Mouse (Mus musculus): ENCODE results near the gene Cyp4f18. TPM values are rescaled to one million over a fixed set of nuclear protein-coding genes. Genes with fewer than 3 reads are reported as not detected.
"Not testable (repeated sequence)": the region's sequence is repeated elsewhere in the genome, so short reads cannot be mapped to it uniquely, and the experiment has no call there.

Gene Cyp4f18
- not detected for total RNA-seq (2021)
- long read RNA-seq, experiment 1 = 0 reads
- long read RNA-seq, experiment 2 = 0 reads

DNA sequence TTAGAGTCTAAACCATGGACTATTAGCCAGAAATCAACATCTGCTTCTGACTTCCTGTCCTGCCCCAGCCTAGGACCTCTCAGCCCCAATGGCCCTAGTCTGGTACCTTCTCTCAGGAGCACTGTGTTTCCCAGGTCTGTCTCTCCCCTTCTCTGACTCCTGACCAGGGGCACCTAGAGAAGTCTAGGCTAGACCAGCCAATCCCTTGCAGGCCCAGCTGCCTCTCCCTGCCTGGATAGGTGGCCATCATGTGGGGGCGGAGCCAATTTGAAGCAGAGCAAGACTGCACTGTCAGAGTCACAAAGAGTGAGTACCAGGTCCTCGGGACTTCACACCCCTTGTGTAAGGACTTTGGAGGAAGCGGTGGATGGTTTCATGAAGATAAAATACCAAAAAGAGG, at the start of gene Cyp4f18:
TSS of gene Cyp4f18 (minus strand) at position 154 of the 400 bp plus-strand sequence.
- DNase-seq (ENCODE audit: low spot score in 2 of 2) = no peak

- not testable (repeated sequence) for DNase-seq (ENCODE audit: low spot score in 2 of 2)
These were observed 48.2 kb upstream of the Cyp4f18 start for GRCm38 (mm10) chr8:72057643-72058042.

DNA sequence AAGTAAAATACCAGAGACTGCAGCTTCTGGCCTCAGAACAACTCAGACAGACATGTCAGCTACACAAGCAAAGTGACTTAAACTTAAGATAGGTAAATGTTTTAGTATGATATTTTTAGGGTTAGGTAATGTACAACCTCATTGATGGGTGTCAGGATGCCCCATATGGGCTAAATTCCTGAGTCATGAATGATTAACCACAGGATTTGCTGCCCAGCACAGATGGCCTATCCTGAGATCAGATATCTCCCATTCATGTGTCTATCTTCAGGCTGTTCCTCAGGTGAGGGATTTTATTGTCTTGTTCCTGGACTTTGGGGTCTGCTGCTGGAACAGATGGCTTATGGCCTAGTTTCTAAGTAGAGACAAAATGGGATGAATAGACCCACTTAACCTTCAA, 45.2 kb upstream of the Cyp4f18 start:
- not testable (repeated sequence) for DNase-seq (ENCODE audit: low spot score in 2 of 2)

DNA sequence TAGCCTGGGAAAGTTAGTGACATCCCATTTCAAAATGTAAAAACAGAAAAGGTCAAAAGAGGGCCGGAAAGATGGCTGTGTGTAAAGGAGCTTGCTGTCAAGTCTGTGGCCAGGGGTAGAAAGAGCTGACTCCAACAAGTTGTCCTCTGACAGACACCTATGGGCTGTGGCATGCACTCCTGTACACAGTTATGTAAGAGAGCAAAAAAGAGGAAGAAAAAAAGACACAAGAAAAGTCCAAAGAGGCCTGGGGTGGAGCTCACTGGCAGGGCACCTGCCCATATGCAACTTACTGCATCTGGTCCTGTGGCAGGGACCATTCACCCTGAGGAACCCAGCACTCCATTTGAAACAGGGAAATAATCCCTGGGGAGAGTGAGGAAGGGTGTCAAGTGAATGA, 33.1 kb upstream of the Cyp4f18 start:
- no peak for DNase-seq (ENCODE audit: low spot score in 2 of 2)

DNA sequence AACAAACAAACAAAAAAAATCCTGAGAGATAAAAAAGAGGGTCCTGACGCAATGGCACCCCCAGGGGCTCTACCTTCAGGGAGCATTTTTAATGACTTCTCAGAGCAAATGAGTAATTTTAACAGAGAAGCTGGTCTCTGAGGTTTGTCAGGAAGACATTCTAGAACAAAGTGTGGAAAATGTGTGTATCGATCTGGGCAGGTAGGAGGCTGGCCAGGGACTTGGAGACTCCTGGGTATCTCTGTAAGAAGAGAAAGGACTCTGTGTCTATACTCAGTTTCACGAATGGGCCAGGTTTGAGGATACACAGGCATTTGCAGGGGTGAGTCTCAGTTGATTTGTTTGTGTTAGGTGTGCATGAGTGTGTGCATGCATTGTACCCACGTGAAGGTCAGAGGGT, 31.5 kb upstream of the Cyp4f18 start, which contains the start of gene Olfr372:
TSS of gene Olfr372 (plus strand) at position 301 of the 400 bp plus-strand sequence.
- not testable (repeated sequence) for DNase-seq (ENCODE audit: low spot score in 2 of 2)

- peak; percentile 48 to 62 for DNase-seq (ENCODE audit: low spot score in 2 of 2)
These were observed 23.5 kb upstream of the Cyp4f18 start for GRCm38 (mm10) chr8:72032926-72033325.

GRCm38 (mm10) chr8:72024886-72025285, 15.5 kb upstream of the Cyp4f18 start:
- peak; percentile 31 to 52 for DNase-seq (ENCODE audit: low spot score in 2 of 2)

DNA sequence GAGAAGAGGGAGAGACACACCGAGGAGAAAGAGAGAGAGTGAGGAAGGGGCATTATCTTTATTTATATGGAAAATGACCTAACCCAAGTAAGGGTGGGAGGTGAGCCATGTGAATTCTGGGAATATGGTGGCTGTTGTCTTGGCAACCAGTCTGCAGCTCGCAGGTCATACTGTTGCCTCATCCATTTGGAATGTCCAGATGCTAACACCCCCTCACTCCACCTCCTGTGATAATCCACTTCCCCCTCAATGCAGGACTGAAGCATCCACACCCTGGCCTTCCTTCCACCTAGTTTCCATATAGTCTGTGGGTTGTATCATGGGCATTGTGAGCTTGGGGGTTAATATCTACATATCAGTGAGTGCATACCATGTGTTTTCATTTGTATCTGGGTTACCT, 10.4 kb upstream of the Cyp4f18 start:
- no peak for DNase-seq (ENCODE audit: low spot score in 2 of 2)

GRCm38 (mm10) chr8:72019022-72019421, 9.6 kb upstream of the Cyp4f18 start:
- DNase-seq (ENCODE audit: low spot score in 2 of 2) = not testable (repeated sequence)

- DNase-seq (ENCODE audit: low spot score in 2 of 2) = peak in 1 of 2 experiments; percentile 9
These were observed 8.7 kb upstream of the Cyp4f18 start for GRCm38 (mm10) chr8:72018141-72018540.

- not testable (repeated sequence) for DNase-seq (ENCODE audit: low spot score in 2 of 2)
These were observed 7.9 kb upstream of the Cyp4f18 start for GRCm38 (mm10) chr8:72017339-72017738.

DNA sequence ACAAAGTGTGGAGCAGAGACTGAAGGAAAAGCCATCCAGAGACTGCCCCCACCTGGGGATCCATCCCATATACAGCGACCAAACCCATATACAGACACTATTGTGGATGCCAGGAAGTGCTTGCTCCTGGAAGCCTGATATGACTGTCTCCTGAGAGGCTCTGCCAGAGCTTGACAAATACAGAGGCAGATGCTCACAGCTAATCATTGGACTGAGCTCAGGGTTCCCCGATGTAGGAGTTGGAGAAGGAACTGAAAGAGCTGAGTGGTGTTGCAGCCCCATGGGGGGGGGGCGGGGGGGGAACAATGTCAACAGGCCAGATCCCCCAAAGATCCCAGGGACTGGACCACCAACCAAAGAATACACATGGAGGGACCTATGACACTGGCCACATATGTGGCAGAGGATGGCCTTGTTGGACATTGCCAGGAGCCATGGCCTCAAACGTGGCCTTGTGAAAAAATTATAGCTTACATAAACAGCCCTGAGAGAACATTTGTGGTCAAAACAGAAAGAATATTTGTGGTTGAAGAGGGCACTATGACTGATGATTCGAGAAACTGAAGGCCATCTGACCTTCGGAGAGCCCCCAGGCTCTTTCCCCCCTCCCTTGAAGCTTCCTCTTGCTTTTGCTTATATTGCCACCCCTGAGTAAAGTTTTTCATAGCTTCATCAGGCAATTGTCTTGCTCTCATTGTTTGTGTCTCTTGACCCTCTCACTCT, 4.2 kb upstream of the Cyp4f18 start:
- not testable (repeated sequence) for DNase-seq (ENCODE audit: low spot score in 2 of 2)

DNA sequence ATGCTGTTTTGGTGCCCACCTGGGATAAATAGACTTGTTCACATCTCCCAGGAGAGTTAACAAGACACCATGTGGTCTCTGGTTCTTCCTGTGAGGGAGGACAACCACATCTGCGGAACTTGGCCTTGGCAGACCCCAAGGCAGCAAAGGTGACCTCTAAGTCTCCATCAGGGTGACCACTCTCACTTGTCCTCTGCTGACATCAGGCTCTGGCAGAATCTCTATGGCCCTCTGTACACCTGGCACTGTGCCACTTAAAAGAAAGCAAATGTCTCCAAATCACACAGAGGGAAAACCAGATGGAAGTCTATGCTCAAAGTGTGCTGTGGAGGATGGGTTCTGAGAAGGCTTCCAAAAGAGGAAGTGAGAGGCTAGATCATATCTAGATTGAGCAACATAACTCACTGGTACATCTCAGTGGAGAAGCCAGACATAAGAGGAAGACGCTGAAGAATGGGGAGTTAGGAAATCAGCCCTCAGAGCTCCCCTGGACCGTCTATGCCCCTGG, 1.2 kb downstream of the Cyp4f18 start:
- DNase-seq (ENCODE audit: low spot score in 2 of 2) = no peak

DNA sequence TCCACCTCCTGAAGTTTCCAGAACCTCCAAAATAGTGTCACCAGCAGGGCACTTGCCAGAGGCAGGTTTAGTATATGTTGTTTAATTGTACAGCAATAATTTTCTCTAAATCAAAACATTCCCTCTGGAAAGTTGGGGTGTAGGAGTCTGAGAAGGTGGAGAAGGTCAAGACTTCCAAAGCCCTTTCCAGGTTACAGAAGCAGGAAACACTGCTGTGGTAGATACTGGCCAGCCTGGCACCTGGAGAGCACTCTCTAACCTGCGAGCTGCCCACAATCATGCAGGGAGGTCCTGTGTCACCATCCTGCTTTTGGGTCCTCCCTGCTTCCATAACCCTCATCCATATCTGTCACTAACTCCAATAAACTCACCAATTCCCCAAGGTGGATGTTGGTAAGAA, 2.7 kb downstream of the Cyp4f18 start:
- no peak for DNase-seq (ENCODE audit: low spot score in 2 of 2)

DNA sequence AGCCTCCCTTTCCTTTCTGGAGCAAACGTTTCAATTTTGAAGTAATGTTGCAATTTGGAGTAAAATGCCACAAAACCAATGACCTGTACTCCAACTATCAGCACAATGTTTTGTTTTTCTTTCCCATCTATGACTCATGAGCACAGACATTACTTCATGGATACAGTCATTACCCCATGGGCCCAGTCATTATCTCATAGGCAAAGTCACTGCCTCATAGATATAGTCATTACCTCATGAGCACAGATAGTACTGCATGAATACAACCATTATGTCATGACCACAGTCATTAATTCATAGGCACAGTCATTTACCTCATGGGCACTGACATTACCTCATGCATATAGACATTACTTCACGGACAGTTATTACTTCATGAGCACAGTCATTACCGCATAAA, 3.5 kb downstream of the Cyp4f18 start:
- no peak for DNase-seq (ENCODE audit: low spot score in 2 of 2)

- DNase-seq (ENCODE audit: low spot score in 2 of 2) = no peak
These were observed 6.5 kb downstream of the Cyp4f18 start for GRCm38 (mm10) chr8:72002942-72003341.

DNA sequence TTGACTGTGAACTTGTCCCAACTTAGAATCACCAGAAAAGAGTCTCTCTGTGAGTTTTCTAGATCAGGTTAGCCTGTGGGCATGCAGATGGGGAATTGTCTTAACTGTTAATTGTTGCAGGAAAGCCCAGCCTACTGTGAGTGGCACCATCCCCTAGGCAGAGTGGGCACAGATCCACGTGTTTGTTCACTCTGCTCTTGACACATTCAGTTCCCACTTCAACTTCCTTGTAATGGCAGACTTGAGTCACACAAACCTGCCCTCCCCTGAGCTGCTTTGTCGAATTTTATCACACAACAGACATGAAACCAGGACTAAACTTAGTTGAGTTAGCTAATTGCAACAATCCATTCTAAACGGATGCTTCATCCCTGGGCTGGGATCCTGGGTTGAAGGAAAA, 9.2 kb downstream of the Cyp4f18 start:
- DNase-seq (ENCODE audit: low spot score in 2 of 2) = no peak

DNA sequence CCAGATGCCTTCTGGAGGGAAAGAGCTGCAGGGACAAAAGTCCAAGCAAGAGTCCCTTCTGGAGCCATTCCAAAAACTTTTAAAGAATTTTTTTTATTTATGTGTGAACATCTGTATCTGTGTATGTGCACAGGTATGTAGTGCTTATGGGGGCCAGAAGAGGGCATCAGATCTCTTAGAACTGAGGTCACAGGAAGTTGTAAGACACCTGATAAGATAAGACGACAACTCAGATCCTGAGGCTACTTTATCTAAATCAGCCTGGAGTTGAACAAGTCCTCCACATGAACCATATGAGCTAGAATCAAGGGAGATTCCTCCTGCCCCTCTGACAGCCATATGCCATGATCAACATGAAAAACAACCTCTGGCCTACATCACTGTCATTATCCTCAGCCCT, 10.0 kb downstream of the Cyp4f18 start:
- no peak for DNase-seq (ENCODE audit: low spot score in 2 of 2)

DNA sequence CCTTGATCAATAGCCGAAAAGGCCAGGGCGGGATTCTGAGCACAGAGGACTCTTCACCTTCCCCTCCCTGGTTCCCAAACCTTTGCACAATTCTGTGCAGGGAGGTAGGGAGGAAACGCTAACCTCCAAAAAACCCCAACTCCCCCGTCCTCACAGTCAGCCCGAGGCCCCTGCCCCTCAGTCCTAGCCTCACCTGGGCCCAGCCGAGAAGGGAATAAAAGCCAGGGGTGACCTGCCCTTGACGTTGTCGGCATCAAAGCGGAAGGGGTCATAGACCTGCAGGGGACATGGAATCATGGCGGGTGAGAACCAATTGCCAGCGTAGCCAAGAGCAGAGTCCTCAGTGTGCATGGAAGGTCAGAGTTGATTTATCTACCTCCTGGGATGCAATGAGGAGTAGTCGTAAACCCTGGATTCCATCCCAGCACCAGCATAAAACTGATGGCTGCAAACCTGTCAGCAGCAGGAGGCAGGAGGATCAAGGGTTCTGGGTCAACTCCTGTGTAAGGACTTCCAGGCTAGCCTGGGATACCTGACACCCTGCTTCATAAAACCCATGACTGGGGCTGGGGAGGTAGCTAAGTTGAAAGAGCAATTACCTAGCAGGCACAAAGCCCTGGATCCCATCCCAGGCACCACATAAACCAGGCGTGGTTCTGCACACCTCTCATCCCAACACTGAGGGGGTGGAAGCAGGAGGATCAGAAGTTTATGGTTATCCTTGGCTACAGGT, 20.4 kb downstream of the Cyp4f18 start:
- DNase-seq (ENCODE audit: low spot score in 2 of 2) = no peak

- peak; percentile 66 to 80 for DNase-seq (ENCODE audit: low spot score in 2 of 2)
These were observed 21.1 kb downstream of the Cyp4f18 start for GRCm38 (mm10) chr8:71988110-71988866.

DNA sequence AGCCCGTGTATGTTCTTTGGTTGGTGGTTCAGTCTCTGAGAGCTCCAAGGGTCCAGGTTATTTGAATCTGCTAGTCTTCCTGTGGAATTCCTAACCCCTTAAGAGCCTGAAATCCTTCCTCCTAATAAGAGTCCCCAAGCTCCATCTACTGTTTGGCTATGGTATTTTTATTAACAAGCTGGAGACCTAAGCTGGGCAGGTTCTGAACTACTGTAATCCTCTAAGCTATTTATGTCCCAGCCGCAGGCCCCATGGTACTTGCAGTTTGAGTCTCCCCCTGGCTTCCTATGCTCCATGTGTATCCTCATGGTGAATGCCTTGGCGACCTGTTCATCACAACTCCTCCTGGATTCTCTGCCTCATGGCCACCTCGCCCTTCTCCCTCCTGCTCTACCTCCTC, 24.8 kb downstream of the Cyp4f18 start:
- no peak for DNase-seq (ENCODE audit: low spot score in 2 of 2)

Measured in left cerebral cortex, adult 18-20 months (tissue).